Mouse (Mus musculus) CH12.LX (cell line): ENCODE data around the gene Tet1. TPM values are rescaled to one million over a fixed set of nuclear protein-coding genes. Genes with fewer than 3 reads are reported as not detected.

Experiments
- DNase-seq: peaks from one replicate; pipeline ENCODE4 v3.0.0-alpha.2; 2013; ENCODE audit errors: extremely low read depth
- H3K27ac ChIP-seq: 2 replicates; pipeline ENCODE4 v1.5.1; 2012; ENCODE audit warnings: low read depth, mild to moderate bottlenecking, control low read depth, moderate library complexity; ENCODE audit not compliant: insufficient read depth
- H3K27me3 ChIP-seq: replicated peaks from 2 replicates; pipeline ENCODE3; 2012; ENCODE audit warnings: inconsistent platforms
- H3K36me3 ChIP-seq, 2 experiments: replicated peaks in 1 of 2; 2 replicates each; pipeline versions ENCODE3 to v1.6.1; 2012; ENCODE audit warnings: inconsistent platforms in 1 of 2, low read length in 1 of 2, mild to moderate bottlenecking in 1 of 2, mixed read lengths in 1 of 2, moderate library complexity in 1 of 2; ENCODE audit not compliant: control insufficient read depth in 1 of 2, insufficient read depth in 1 of 2
- H3K4me1 ChIP-seq, 2 experiments: 2 replicates each; pipeline ENCODE4 v1.6.1; 2012; ENCODE audit warnings: inconsistent platforms in 1 of 2, moderate library complexity in 1 of 2; ENCODE audit not compliant: insufficient read depth in 2 of 2, control insufficient read depth in 1 of 2
- H3K4me2 ChIP-seq: 2 replicates; pipeline ENCODE4 v1.6.1; 2012; ENCODE audit warnings: low read depth, mild to moderate bottlenecking, control low read depth; ENCODE audit not compliant: poor library complexity, insufficient read depth, severe bottlenecking
- H3K4me3 ChIP-seq, 3 experiments: fragments of 150-350 bp in 1 of 3; sonication (generic) in 1 of 3; replicated peaks in 1 of 3; 2 replicates each; pipeline versions ENCODE3 to v1.5.1; 2011 to 2012; ENCODE audit warnings: low read depth in 2 of 3, low read length in 2 of 3, mild to moderate bottlenecking in 2 of 3, moderate library complexity in 2 of 3, control low read depth in 1 of 3, improper control_type of control experiment in 1 of 3, inconsistent platforms in 1 of 3, mixed read lengths in 1 of 3; ENCODE audit not compliant: poor library complexity in 1 of 3
- H3K79me2 ChIP-seq: replicated peaks from 2 replicates; pipeline ENCODE4 v1.6.1; 2012; ENCODE audit warnings: mild to moderate bottlenecking, moderate library complexity; ENCODE audit not compliant: control insufficient read depth, poor library complexity, insufficient read depth, severe bottlenecking; ENCODE audit errors: extremely low read depth
- H3K9ac ChIP-seq: 2 replicates; pipeline ENCODE4 v1.6.1; 2012; ENCODE audit warnings: low read depth, mild to moderate bottlenecking, control low read depth, moderate library complexity; ENCODE audit not compliant: insufficient read depth
- H3K9me3 ChIP-seq: replicated peaks from 2 replicates; pipeline ENCODE3; 2012; ENCODE audit warnings: low read length, inconsistent platforms, mixed read lengths
- CHD2 ChIP-seq: IDR thresholded peaks from 2 replicates; pipeline ENCODE4 v1.6.1; 2011; ENCODE audit warnings: low read length, improper control_type of control experiment
- E2F4 ChIP-seq: IDR thresholded peaks from 2 replicates; pipeline ENCODE4 v1.6.1; 2011; ENCODE audit warnings: low read depth, low read length, improper control_type of control experiment; ENCODE audit not compliant: insufficient replicate concordance
- EP300 ChIP-seq: IDR thresholded peaks from 2 replicates; pipeline ENCODE4 v1.6.1; 2011; ENCODE audit warnings: low read length, improper control_type of control experiment
- ETS1 ChIP-seq: conservative IDR thresholded peaks from 2 replicates; pipeline ENCODE4 v1.6.1; 2012; ENCODE audit warnings: low read depth, mild to moderate bottlenecking, inconsistent platforms, low read length, improper control_type of control experiment, moderate library complexity
- GABPA ChIP-seq: IDR thresholded peaks from 2 replicates; pipeline ENCODE4 v1.6.1; 2012; ENCODE audit warnings: low read depth, low read length, improper control_type of control experiment, inconsistent platforms; ENCODE audit not compliant: insufficient replicate concordance
- IRF4 ChIP-seq: IDR thresholded peaks from 2 replicates; pipeline ENCODE4 v1.6.1; 2014; ENCODE audit warnings: low read depth, mild to moderate bottlenecking, inconsistent platforms, low read length, improper control_type of control experiment
- JUN ChIP-seq: IDR thresholded peaks from 2 replicates; pipeline ENCODE4 v1.6.1; 2011; ENCODE audit warnings: low read depth, mild to moderate bottlenecking, low read length, improper control_type of control experiment, moderate library complexity; ENCODE audit not compliant: insufficient read depth
- NRF1 ChIP-seq: IDR thresholded peaks from 2 replicates; pipeline ENCODE4 v1.6.1; 2014; ENCODE audit warnings: low read depth, mild to moderate bottlenecking, inconsistent platforms, low read length, improper control_type of control experiment, moderate library complexity
- POLR2A ChIP-seq: IDR thresholded peaks from 2 replicates; pipeline ENCODE4 v1.6.1; 2011; ENCODE audit warnings: low read depth, mild to moderate bottlenecking, improper control_type of control experiment, low read length
- POLR2AphosphoS2 ChIP-seq: IDR thresholded peaks from 2 replicates; pipeline ENCODE4 v1.6.1; 2011; ENCODE audit warnings: low read depth, low read length, improper control_type of control experiment
- RCOR1 ChIP-seq: conservative IDR thresholded peaks from 2 replicates; pipeline ENCODE4 v1.6.1; 2012; ENCODE audit warnings: low read depth, mild to moderate bottlenecking, inconsistent platforms, low read length, improper control_type of control experiment
- SIN3A ChIP-seq: IDR thresholded peaks from 2 replicates; pipeline ENCODE4 v1.6.1; 2012; ENCODE audit warnings: low read length, improper control_type of control experiment, inconsistent platforms
- TBP ChIP-seq: conservative IDR thresholded peaks from 2 replicates; pipeline ENCODE4 v1.6.1; 2011; ENCODE audit warnings: low read depth, low read length, improper control_type of control experiment
- TCF12 ChIP-seq: IDR thresholded peaks from 2 replicates; pipeline ENCODE4 v1.6.1; 2014; ENCODE audit warnings: low read depth, mild to moderate bottlenecking, inconsistent platforms, low read length, improper control_type of control experiment
- ZC3H11A ChIP-seq: IDR thresholded peaks from 2 replicates; pipeline ENCODE4 v1.6.1; 2012; ENCODE audit warnings: low read depth, mild to moderate bottlenecking, inconsistent platforms, low read length, improper control_type of control experiment
- ZMIZ1 ChIP-seq: IDR thresholded peaks from 2 replicates; pipeline ENCODE4 v1.6.1; 2012; ENCODE audit warnings: low read depth, mild to moderate bottlenecking, inconsistent platforms, low read length, improper control_type of control experiment
- dilution Hi-C: fragments of 300-500 bp; cut with MboI; formaldehyde crosslinking; loops from 2 replicates; pipeline ENCODE4 v1.14.3; 2020; ENCODE audit warnings: low sequenced_read_pairs; ENCODE audit not compliant: extremely low pct_unique_long_range_greater_than_20kb, extremely low pct_ligation_motif_present
- in situ Hi-C: fragments of 300-500 bp; cut with MboI; formaldehyde crosslinking; loops from 3 replicates; pipeline ENCODE4 v1.14.3; 2019; ENCODE audit warnings: low sequenced_read_pairs, low pct_ligation_motif_present, low pct_unique_long_range_greater_than_20kb, mixed read lengths
- polyA plus RNA-seq: library from polyadenylated mRNA; unstranded; fragments of >175 nt; gene quantifications from 2 replicates; pipeline ENCODE4 v1.2.1, GENCODE M21; 2012; ENCODE audit warnings: low read depth; ENCODE audit not compliant: insufficient read length
- total RNA-seq, 2 experiments: library from RNA; depleted of rRNA; stranded (reverse); fragments of 300-350 nt in 1 of 2; fragments of >200 nt in 1 of 2; gene quantifications; 2 replicates each; pipeline ENCODE4 v1.2.3; 2012 to 2014

The Tet1 gene
- total and polyA plus RNA-seq, 3 experiments: 0.23 to 0.55 (median 0.34) TPM

DNA sequence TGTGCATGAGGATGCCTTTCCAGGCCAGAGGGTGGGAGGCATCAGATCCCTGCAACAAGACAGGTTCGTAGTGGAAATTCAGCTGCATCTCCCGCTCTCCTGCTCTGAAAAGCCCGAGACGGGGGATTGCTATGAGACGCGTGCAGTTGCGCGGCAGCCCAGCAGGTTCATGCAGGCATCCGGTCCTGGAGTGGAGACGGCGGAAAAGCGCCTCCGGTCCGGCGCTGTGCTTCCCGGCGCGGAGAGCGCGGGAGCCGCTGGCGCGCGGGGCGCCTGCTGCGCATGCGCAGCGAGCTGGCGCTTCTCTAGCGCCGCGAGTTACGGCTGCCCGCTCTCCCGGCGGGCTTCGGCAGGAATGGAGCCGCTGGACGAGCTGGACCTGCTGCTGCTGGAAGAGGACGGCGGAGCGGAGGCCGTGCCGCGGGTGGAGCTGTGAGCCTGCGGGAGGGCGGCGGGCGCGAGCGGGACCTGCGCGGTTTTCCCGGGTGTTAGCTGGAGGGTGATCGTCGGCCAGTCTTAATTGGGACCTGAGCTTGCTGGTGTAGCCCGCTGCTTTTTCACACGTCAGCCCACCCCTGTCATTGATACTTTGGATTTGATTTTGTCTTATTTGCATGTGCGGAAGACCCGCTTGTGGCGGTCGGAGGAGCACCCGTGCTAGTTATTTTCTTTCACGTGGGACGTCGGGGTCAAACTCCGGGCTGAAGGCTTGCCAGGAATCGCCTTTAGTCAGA, 38.1 kb upstream of the Tet1 start, which contains the start of gene Dna2 (continued):
- TF ChIP-seq IRF4: peak; percentile 38; the same call in 1 of the 2 replicates
- no peak for TF ChIP-seq ETS1
- no peak for TF ChIP-seq EP300
- TF ChIP-seq RCOR1: no peak
- TF ChIP-seq POLR2AphosphoS2: peak; percentile 61; the same call in 1 of the 2 replicates
- 0 out of 2 replicates have a peak, but pooled peaks have one; percentile 65 for TF ChIP-seq TCF12
- TF ChIP-seq SIN3A: no peak
- peak; percentile 80; the same call in 1 of the 2 replicates for TF ChIP-seq E2F4
- peak; percentile 64; the same call in 1 of the 2 replicates for TF ChIP-seq ZMIZ1
- TF ChIP-seq CHD2: no peak
- TF ChIP-seq TBP: 0 out of 2 replicates have a peak, but pooled peaks have one; percentile 43
- no peak for TF ChIP-seq JUN
- no peak for TF ChIP-seq ZC3H11A

DNA sequence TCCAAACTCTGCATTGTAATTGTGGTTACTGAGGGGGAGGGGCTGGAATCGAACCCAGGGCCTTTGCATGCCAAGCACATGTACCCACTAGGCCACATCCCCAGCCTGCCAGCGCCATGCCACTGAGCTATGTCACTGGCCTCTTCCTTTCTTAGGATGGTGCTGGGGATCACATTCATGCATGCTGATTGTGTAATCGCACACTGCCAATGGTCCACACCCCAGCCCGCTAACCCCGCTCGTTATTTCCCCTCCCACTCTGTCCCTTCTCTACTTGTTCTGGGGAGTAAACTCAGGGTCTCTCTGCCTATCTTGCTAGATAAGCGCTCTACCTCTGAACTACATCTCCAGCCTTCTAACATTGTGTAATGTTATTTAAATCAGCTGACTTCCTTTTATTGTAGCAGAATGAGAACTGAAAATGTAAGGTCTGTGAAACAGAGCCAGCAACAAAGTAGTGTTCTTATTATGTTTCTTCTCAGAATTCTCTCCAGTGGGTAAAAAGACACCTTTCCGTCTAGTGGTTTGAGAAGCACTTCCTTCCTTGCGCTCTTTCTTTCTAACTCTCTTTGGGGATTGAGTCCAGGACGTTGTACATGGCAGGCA, 36.3 kb upstream of the Tet1 start:
- H3K4me3 ChIP-seq: no peak overlapping the region
- peaks cover 11% of the 10 kb centered on the region for H3K79me2 ChIP-seq
- no peak for DNase-seq
- H3K4me1 ChIP-seq: peaks cover 5 to 31% of the 10 kb centered on the region in 2 experiments; a peak in 2 of 4 replicates
- H3K27ac ChIP-seq: no peak overlapping the region
- H3K9me3 ChIP-seq: no peaks in the 10 kb centered on the region
- no peak overlapping the region for H3K9ac ChIP-seq
- H3K36me3 ChIP-seq: peaks cover 22 to 48% of the 10 kb centered on the region in 2 experiments
- in situ Hi-C loops: no loop called here
- dilution Hi-C loops: no loop called here
- no peaks in the 10 kb centered on the region for H3K27me3 ChIP-seq
- TF ChIP-seq NRF1 (no peak), E2F4 (no peak), POLR2A (no peak), ZC3H11A (no peak), IRF4 (no peak), GABPA (no peak)
- no peak overlapping the region for H3K4me2 ChIP-seq
